Mouse (Mus musculus): ENCODE data around the gene Prpf39. TPM values are rescaled to one million over a fixed set of nuclear protein-coding genes. Genes with fewer than 3 reads are reported as not detected.

Prpf39 gene
- polyA plus RNA-seq (2012; rRNA removed): 48.6 and 51.9 TPM in 2 replicates

GRCm38 (mm10) chr12:65036190-65036870 lies at the start of gene Prpf39:
Gene Prpf39, plus strand, starts transcription at chr12:65036333.
- DNase-seq: peak; percentile 92 to 94
- H3K27ac ChIP-seq (ENCODE audit: insufficient read depth, low read length): peak within 1 kb of the TSS; percentile 39; the same call in 1 of the 2 replicates
- H3K4me1 ChIP-seq (ENCODE audit: control insufficient read depth, insufficient read depth, low read length): no peaks in the 10 kb centered on the region
- TF ChIP-seq CTCF (IDR thresholded peaks at IDR 0.05; ENCODE audit: borderline replicate concordance, insufficient read depth, low read depth, low read length) (no peak), POLR2A (IDR thresholded peaks at IDR 0.05; ENCODE audit: borderline replicate concordance, insufficient read depth, low read length) (peak; percentile 89)
- H3K4me3 ChIP-seq (replicated peaks; ENCODE audit: insufficient read depth, low read depth, low read length): peak within 1 kb of the TSS; percentile 57
- H3K27me3 ChIP-seq (ENCODE audit: control insufficient read depth, insufficient read depth, low read length): no peaks in the 10 kb centered on the region
- WGBS: 0% methylated on average over 63 of the region's 65 CpGs

DNA sequence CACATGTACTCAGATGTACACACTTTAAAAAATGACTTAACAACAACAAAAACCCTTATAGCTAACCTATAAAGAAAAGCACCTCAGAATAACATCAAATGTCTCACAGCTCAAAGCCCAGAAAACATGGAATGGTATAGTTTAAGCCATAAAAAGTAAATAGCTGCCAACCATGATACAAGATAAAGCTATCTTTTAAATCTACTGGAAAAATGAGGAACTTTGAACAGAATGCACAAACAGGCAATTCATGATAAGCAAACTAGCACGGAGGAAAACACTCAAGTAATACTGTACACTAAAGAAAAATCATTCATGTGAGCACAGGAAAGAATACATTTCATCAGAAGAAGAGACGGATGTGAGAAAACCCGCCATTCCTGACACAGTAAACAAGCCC lies 28.4 kb upstream of the Prpf39 start:
- H3K4me1 ChIP-seq (ENCODE audit: control insufficient read depth, insufficient read depth, low read length): no peaks in the 10 kb centered on the region
- TF ChIP-seq CTCF (IDR thresholded peaks at IDR 0.05; ENCODE audit: borderline replicate concordance, insufficient read depth, low read depth, low read length) (no peak), POLR2A (IDR thresholded peaks at IDR 0.05; ENCODE audit: borderline replicate concordance, insufficient read depth, low read length) (no peak)
- H3K4me3 ChIP-seq (replicated peaks; ENCODE audit: insufficient read depth, low read depth, low read length): no peak overlapping the region
- no peak overlapping the region for H3K27ac ChIP-seq (ENCODE audit: insufficient read depth, low read length)
- no peak for DNase-seq
- H3K27me3 ChIP-seq (ENCODE audit: control insufficient read depth, insufficient read depth, low read length): no peaks in the 10 kb centered on the region
- WGBS: 88% methylated on average over 3 of the region's 3 CpGs

- 97% methylated on average over 6 of the region's 6 CpGs for WGBS
- H3K4me1 ChIP-seq (ENCODE audit: control insufficient read depth, insufficient read depth, low read length): no peaks in the 10 kb centered on the region
- no peak overlapping the region for H3K27ac ChIP-seq (ENCODE audit: insufficient read depth, low read length)
- no peak for DNase-seq
- no peak overlapping the region for H3K4me3 ChIP-seq (replicated peaks; ENCODE audit: insufficient read depth, low read depth, low read length)
- no peak for TF ChIP-seq CTCF (IDR thresholded peaks at IDR 0.05; ENCODE audit: borderline replicate concordance, insufficient read depth, low read depth, low read length)
- no peak for TF ChIP-seq POLR2A (IDR thresholded peaks at IDR 0.05; ENCODE audit: borderline replicate concordance, insufficient read depth, low read length)
- H3K27me3 ChIP-seq (ENCODE audit: control insufficient read depth, insufficient read depth, low read length): no peaks in the 10 kb centered on the region
Observed at GRCm38 (mm10) chr12:65022842-65023241, 13.3 kb upstream of the Prpf39 start.

- WGBS: 44% methylated on average over 8 of the region's 8 CpGs
- Histone ChIP-seq H3K4me1 (ENCODE audit: control insufficient read depth, insufficient read depth, low read length) (no peaks in the 10 kb centered on the region), H3K27ac (ENCODE audit: insufficient read depth, low read length) (no peak overlapping the region), H3K27me3 (ENCODE audit: control insufficient read depth, insufficient read depth, low read length) (no peaks in the 10 kb centered on the region), H3K4me3 (replicated peaks; ENCODE audit: insufficient read depth, low read depth, low read length) (peak overlapping the region; percentile 57)
- TF ChIP-seq POLR2A (IDR thresholded peaks at IDR 0.05; ENCODE audit: borderline replicate concordance, insufficient read depth, low read length): no peak
- DNase-seq: no peak
Observed at GRCm38 (mm10) chr12:65035839-65036189, 319 bp upstream of the Prpf39 start.

- Histone ChIP-seq H3K4me1 (ENCODE audit: control insufficient read depth, insufficient read depth, low read length) (no peaks in the 10 kb centered on the region), H3K4me3 (replicated peaks; ENCODE audit: insufficient read depth, low read depth, low read length) (peak overlapping the region; percentile 57), H3K27me3 (ENCODE audit: control insufficient read depth, insufficient read depth, low read length) (no peaks in the 10 kb centered on the region), H3K27ac (ENCODE audit: insufficient read depth, low read length) (no peak overlapping the region)
- TF ChIP-seq CTCF (IDR thresholded peaks at IDR 0.05; ENCODE audit: borderline replicate concordance, insufficient read depth, low read depth, low read length) (no peak), POLR2A (IDR thresholded peaks at IDR 0.05; ENCODE audit: borderline replicate concordance, insufficient read depth, low read length) (no peak)
- no peak for DNase-seq
- 10% methylated on average over 18 of the region's 18 CpGs for WGBS
Observed at GRCm38 (mm10) chr12:65036892-65037545, 886 bp downstream of the Prpf39 start.

GRCm38 (mm10) chr12:65037546-65037937 lies 1.4 kb downstream of the Prpf39 start:
- no peak overlapping the region for H3K27ac ChIP-seq (ENCODE audit: insufficient read depth, low read length)
- peak in 1 of 2 experiments; percentile 24 for DNase-seq
- no peaks in the 10 kb centered on the region for H3K27me3 ChIP-seq (ENCODE audit: control insufficient read depth, insufficient read depth, low read length)
- WGBS: 6% methylated on average over 4 of the region's 4 CpGs
- peak overlapping the region; percentile 57 for H3K4me3 ChIP-seq (replicated peaks; ENCODE audit: insufficient read depth, low read depth, low read length)
- TF ChIP-seq POLR2A (IDR thresholded peaks at IDR 0.05; ENCODE audit: borderline replicate concordance, insufficient read depth, low read length) (no peak), CTCF (IDR thresholded peaks at IDR 0.05; ENCODE audit: borderline replicate concordance, insufficient read depth, low read depth, low read length) (no peak)
- H3K4me1 ChIP-seq (ENCODE audit: control insufficient read depth, insufficient read depth, low read length): no peaks in the 10 kb centered on the region

DNA sequence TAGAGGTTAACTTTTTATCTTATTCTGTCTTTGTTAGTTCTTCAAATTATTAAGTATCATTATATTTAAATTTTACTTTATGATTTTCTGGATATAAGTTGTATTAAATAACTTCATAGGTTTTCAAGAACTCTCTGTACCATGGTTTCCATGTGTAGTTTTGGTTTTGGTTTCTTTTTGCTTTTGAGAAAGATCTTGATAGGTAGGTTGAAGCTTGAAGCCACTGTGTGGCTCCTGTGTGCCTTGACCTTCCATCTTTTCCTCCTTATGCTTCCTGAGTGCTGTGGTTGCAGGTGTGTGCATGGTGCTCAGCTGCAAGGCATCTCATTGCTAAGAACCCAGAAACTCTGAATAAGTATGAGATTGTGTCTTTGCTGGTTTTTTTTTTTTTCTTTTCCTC lies 12.7 kb downstream of the Prpf39 start:
- H3K27me3 ChIP-seq (ENCODE audit: control insufficient read depth, insufficient read depth, low read length): no peaks in the 10 kb centered on the region
- no peak for TF ChIP-seq CTCF (IDR thresholded peaks at IDR 0.05; ENCODE audit: borderline replicate concordance, insufficient read depth, low read depth, low read length)
- no peak for TF ChIP-seq POLR2A (IDR thresholded peaks at IDR 0.05; ENCODE audit: borderline replicate concordance, insufficient read depth, low read length)
- no peak overlapping the region for H3K27ac ChIP-seq (ENCODE audit: insufficient read depth, low read length)
- no peak for DNase-seq
- H3K4me3 ChIP-seq (replicated peaks; ENCODE audit: insufficient read depth, low read depth, low read length): no peak overlapping the region
- no peaks in the 10 kb centered on the region for H3K4me1 ChIP-seq (ENCODE audit: control insufficient read depth, insufficient read depth, low read length)

DNA sequence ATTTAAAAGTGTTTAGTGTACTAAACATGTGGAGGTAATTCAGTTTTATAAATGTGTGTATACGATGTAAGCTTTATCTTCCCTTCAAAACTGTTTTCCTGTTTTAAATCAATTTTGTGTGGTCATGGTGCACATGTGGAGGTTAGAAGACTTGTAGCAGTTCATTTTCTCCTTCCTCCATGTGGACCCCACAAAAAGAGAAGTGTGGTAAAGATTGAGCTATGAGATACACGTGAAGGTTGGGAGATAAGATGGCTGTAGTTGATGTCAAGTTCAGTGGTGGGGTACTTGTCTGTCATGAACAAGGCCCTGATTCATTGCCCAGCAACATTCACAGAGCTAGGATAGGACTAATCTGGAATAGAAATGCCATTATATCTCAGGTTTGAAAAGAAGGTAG lies 22.1 kb downstream of the Prpf39 start:
- TF ChIP-seq CTCF (IDR thresholded peaks at IDR 0.05; ENCODE audit: borderline replicate concordance, insufficient read depth, low read depth, low read length): no peak
- 82% methylated on average over 2 of the region's 2 CpGs for WGBS
- no peak for DNase-seq
- Histone ChIP-seq H3K4me1 (ENCODE audit: control insufficient read depth, insufficient read depth, low read length) (no peaks in the 10 kb centered on the region), H3K27ac (ENCODE audit: insufficient read depth, low read length) (no peak overlapping the region), H3K27me3 (ENCODE audit: control insufficient read depth, insufficient read depth, low read length) (no peaks in the 10 kb centered on the region), H3K4me3 (replicated peaks; ENCODE audit: insufficient read depth, low read depth, low read length) (no peak overlapping the region)
